Comparison of ENCODE assay signal across 11 mouse cellular contexts in genomic region chr5:127198850-127199249, GRCm38 (mm10). TPM values are rescaled to one million over a fixed set of nuclear protein-coding genes. Genes with fewer than 3 reads are reported as not detected.
DNase-seq lines count a peak whose midpoint lies in the region; ATAC-seq and TF ChIP-seq lines count a peak whose summit lies in the region.
"Had no signal": no experiment of that assay in that cellular context is flagged by ENCODE, and none has a peak within 500 bp of the region (broad histone marks: within the 10 kb centered on the region; RNA-seq: fewer than 3 reads in every experiment).

No protein-coding gene starts in this region.

- peak; percentile 47 for TF ChIP-seq CTCF in gastrocnemius, adult 2 months (IDR thresholded peaks at IDR 0.05)
- 0 out of 2 replicates have a peak, but pooled peaks have one; percentile 18 for TF ChIP-seq CTCF in liver, embryonic 14.5 days (IDR thresholded peaks at IDR 0.05; ENCODE audit: low read depth)

- H3K9me3 ChIP-seq in liver, embryonic 14.5 days (ENCODE audit: control insufficient read depth, low read length) = no peaks in the 10 kb centered on the region
- peaks cover 37% of the 10 kb centered on the region for H3K9me3 ChIP-seq in liver, embryonic 12.5 days (replicated peaks)
- H3K9me3 ChIP-seq in limb, embryonic 14.5 days (ENCODE audit: control insufficient read depth, low read length) = no peaks in the 10 kb centered on the region

- intact Hi-C loops in gastrocnemius, adult 2 months (cut with DNase I) = no loop called here

- H3K4me1 ChIP-seq in liver, embryonic 14.5 days (replicated peaks; ENCODE audit: control insufficient read depth in 2 of 2, insufficient read depth in 2 of 2, low read length in 1 of 2) = no peaks in the 10 kb centered on the region
- no peaks in the 10 kb centered on the region for H3K4me1 ChIP-seq in liver, embryonic 12.5 days
- no peaks in the 10 kb centered on the region for H3K4me1 ChIP-seq in limb, embryonic 14.5 days (ENCODE audit: control insufficient read depth, insufficient read depth, low read length)

- H3K27ac ChIP-seq in gastrocnemius, adult 2 months = no peak overlapping the region
- no peak overlapping the region for H3K27ac ChIP-seq in liver, embryonic 14.5 days
- H3K27ac ChIP-seq in liver, embryonic 12.5 days = no peak overlapping the region
- no peak overlapping the region for H3K27ac ChIP-seq in limb, embryonic 14.5 days (replicated peaks; ENCODE audit: low read depth, low read length)

- no peak overlapping the region for H3K9ac ChIP-seq in liver, embryonic 14.5 days (replicated peaks)
- no peak overlapping the region for H3K9ac ChIP-seq in liver, embryonic 12.5 days
- no peak overlapping the region for H3K9ac ChIP-seq in limb, embryonic 14.5 days (ENCODE audit: low read depth, low read length, severe bottlenecking)

- no peak for TF ChIP-seq POLR2A in limb, embryonic 14.5 days (IDR thresholded peaks at IDR 0.05; ENCODE audit: borderline replicate concordance, extremely low read depth, insufficient read depth, insufficient read length)

- H3K4me2 ChIP-seq in liver, embryonic 14.5 days (ENCODE audit: low read depth) = no peak overlapping the region
- no peak overlapping the region for H3K4me2 ChIP-seq in liver, embryonic 12.5 days
- no peak overlapping the region for H3K4me2 ChIP-seq in limb, embryonic 14.5 days (replicated peaks; ENCODE audit: low read depth, low read length, severe bottlenecking)

- no peaks in the 10 kb centered on the region for H3K36me3 ChIP-seq in liver, embryonic 14.5 days (replicated peaks; ENCODE audit: control insufficient read depth, insufficient read depth, low read depth)
- H3K36me3 ChIP-seq in liver, embryonic 12.5 days = no peaks in the 10 kb centered on the region
- H3K36me3 ChIP-seq in limb, embryonic 14.5 days (ENCODE audit: control insufficient read depth, insufficient read depth, low read length) = no peaks in the 10 kb centered on the region

- no peak for ATAC-seq in liver, embryonic 14.5 days (ENCODE audit: insufficient read depth)
- ATAC-seq in liver, embryonic 12.5 days = no peak
- ATAC-seq in limb, embryonic 14.5 days (ENCODE audit: low FRiP score, low read depth) = no peak
- ATAC-seq in activated CD4-positive, CD25-positive, alpha-beta regulatory T cell, adult 4 months = no peak

- no peak overlapping the region for H3K4me3 ChIP-seq in gastrocnemius, adult 2 months
- no peak overlapping the region for H3K4me3 ChIP-seq in liver, embryonic 14.5 days (ENCODE audit: insufficient read depth in 1 of 2, low read depth in 2 of 2, low read length in 2 of 2)
- H3K4me3 ChIP-seq in liver, embryonic 12.5 days = no peak overlapping the region
- H3K4me3 ChIP-seq in limb, embryonic 14.5 days (replicated peaks; ENCODE audit: low read length) = no peak overlapping the region
- H3K4me3 ChIP-seq: erythroblast, embryonic 14.5 days had no signal

- no peak for TF ChIP-seq EP300 in liver, embryonic 14.5 days (IDR thresholded peaks at IDR 0.05; ENCODE audit: low read depth)

- WGBS in liver, embryonic 14.5 days (ENCODE audit: insufficient replicate concordance) = 34% methylated on average over 4 of the region's 4 CpGs
- 48% methylated on average over 4 of the region's 4 CpGs for WGBS in liver, embryonic 12.5 days (ENCODE audit: insufficient replicate concordance)
- 53% methylated on average over 4 of the region's 4 CpGs for WGBS in limb, embryonic 14.5 days

- no peak for DNase-seq in gastrocnemius, adult 2 months
- DNase-seq in gastrocnemius, postnatal 25 days = no peak
- no peak for DNase-seq in liver, embryonic 14.5 days (ENCODE audit: low read depth in 3 of 3, low spot score in 3 of 3)
- peak; percentile 41 for DNase-seq in R1 (ENCODE audit: low read depth, low spot score)
- DNase-seq in limb, embryonic 14.5 days (ENCODE audit: low spot score) = peak; percentile 9
- DNase-seq: layer of hippocampus, postnatal 36 days; thymus, postnatal 4 days had no signal

- H3K27me3 ChIP-seq in liver, embryonic 14.5 days (ENCODE audit: control insufficient read depth, insufficient read depth, low read length) = no peaks in the 10 kb centered on the region
- H3K27me3 ChIP-seq in liver, embryonic 12.5 days (replicated peaks) = no peaks in the 10 kb centered on the region
- no peaks in the 10 kb centered on the region for H3K27me3 ChIP-seq in limb, embryonic 14.5 days (ENCODE audit: control insufficient read depth, insufficient read depth, low read length)

RNA-seq across cellular contexts. Expression of gene Tmem132c, which starts 42.8 kb away (rescaled TPM):
- under 1 TPM in 1 of 2 experiments, not detected in 1; 0.17 TPM for total RNA-seq in gastrocnemius, adult 2 months (2021)
- under 1 TPM; 0.15 to 0.40 TPM for total RNA-seq in gastrocnemius, postnatal 25 days (2021)
- polyA plus RNA-seq in liver, embryonic 14.5 days (2012; rRNA removed) = 0.05 and 0.08 TPM in 2 replicates
- 0.03 TPM in 1 of 2 replicates, not detected in the other for polyA plus RNA-seq in liver, embryonic 14.5 days (2014; fragmentation: Nextera tagmentation; extraction: Ambion mirVana)
- 0.27 and 0.57 TPM in 2 replicates for polyA plus RNA-seq in liver, embryonic 12.5 days (2016; fragmentation: Nextera tagmentation; extraction: Ambion mirVana)
- polyA plus RNA-seq in limb, embryonic 14.5 days (2012; rRNA removed) = 27.2 and 29.4 TPM in 2 replicates
- 33.2 and 40.4 TPM in 2 replicates for polyA plus RNA-seq in limb, embryonic 14.5 days (2014; fragmentation: Nextera tagmentation; extraction: Ambion mirVana)
- not detected for polyA plus RNA-seq in activated CD4-positive, CD25-positive, alpha-beta regulatory T cell, adult 4 months (2017; shearing (Covaris generic))
- total RNA-seq: neutrophil, adult 5-6 weeks had no signal
- polyA plus RNA-seq: erythroblast, embryonic 14.5 days had no signal

Comparison
In these comparisons a context has a peak if more than half of its experiments do, and no peak if none do; other contexts are left out.
1. DNase-seq: peak in R1 (single experiment) and limb, embryonic 14.5 days (single experiment); none in gastrocnemius, adult 2 months (single experiment), gastrocnemius, postnatal 25 days (single experiment) and liver, embryonic 14.5 days (0 of 3).
2. RNA of gene Tmem132c, which starts 42.8 kb away (polyA plus RNA-seq): 27.2 to 40.4 TPM in limb, embryonic 14.5 days; 0.27 to 0.57 TPM in liver, embryonic 12.5 days, not detected in activated CD4-positive, CD25-positive, alpha-beta regulatory T cell, adult 4 months and 0.03 to 0.08 TPM in liver, embryonic 14.5 days; every median in the first group is over 10 times any median in the second.